Mouse (Mus musculus): Measurements from ENCODE around the gene Ptov1.

DNA sequence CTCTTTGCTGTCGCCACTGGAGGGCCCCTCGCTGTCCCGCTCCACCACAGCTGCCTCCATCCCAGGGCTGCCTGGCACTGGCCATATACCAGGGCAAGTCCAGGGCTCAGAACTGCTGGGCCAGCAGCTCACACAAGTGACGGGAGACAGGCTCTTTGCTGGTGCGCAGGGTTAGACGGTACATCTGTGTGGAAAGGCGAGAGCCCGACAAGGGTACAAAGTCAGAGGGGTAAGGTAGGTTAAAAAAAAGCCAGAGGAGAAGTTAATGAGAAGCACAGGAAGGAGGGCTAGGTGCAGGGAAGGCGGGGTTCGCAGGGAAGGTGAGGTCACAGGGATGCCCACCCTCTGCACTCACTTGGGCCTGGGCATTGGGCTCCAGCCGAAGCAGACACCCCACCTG is 31.0 kb upstream of the Ptov1 start:
- TF ChIP-seq CTCF (IDR thresholded peaks at IDR 0.05; ENCODE audit: control insufficient read depth, insufficient read depth, insufficient replicate concordance, low read depth, low read length) (no peak), POLR2A (IDR thresholded peaks at IDR 0.05; ENCODE audit: control insufficient read depth, low read depth, low read length) (no peak)
